Mouse (Mus musculus): ENCODE results near the gene Ric8b. TPM values are rescaled to one million over a fixed set of nuclear protein-coding genes. Genes with fewer than 3 reads are reported as not detected.
A peak's percentile ranks its signal among the peaks of the same experiment; 100 is the strongest.

Gene Ric8b
- polyA plus RNA-seq, 1 experiment: 18.5 TPM

DNA sequence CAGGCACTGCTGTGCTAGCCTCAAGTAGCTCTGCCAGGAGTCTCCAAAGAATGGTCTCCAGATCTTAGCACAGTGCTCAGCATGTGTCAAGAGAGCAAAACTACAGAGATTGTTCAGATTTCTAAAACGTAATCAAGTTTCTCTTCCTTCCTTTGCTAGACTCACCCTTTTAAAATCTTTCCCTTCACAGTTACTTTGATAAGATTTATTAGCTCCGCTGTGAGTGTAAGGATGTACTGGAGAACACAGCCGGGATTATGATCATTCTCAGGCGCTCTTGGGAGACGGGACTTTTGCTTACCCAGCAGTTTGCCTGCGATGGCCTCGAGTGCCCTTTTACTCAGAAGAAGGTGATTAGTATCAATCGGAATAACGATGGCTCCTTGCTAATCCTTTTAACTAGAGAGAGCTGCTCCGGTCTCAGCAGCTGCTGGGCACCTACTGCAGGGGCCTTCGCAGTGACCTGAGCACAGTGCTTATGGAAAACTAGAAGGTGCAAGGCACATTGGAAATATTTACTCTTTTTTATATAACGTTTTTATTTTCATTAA, 43.0 kb downstream of the Ric8b start:
- no peak for DNase-seq (ENCODE audit: low read depth)

DNA sequence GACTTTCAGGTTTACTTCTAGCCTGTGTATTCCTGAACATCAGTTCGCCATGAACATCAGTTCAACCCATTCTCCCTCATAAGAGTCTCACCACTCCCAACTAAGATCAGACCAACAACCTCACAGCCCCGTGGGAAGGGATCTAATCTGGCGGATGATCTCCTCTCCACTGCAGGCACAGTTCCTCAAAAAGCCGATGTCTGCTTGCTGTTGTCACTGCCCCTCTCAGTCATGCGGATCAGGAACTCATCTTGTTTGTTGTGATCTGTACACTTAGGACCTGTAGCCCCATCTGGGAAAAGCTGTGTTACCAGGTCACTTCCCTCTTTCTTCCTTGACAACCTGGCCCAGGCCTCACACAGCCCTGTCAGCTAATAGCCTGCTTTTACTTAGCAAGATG, 45.7 kb downstream of the Ric8b start:
- DNase-seq (ENCODE audit: low read depth): no peak

DNA sequence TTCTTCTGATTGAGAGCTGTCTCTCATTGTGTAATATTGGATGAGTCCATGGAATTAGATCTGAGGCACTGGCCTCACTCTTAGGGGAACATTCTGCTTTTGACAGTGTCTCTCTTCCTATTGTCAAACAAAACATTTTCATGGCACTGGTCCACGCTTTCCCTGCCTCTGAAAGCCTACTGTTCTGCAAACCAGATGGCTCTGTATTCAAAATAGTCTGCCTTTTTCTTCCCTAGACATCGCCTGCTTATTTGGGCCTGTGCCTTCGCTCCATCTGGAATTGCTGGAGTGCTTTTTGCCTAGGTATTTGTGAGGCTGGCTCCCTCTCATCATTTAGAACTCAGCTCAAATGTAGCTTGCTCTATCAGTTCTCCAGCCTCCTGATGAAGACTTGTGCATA, 46.3 kb downstream of the Ric8b start:
- DNase-seq (ENCODE audit: low read depth): no peak

DNA sequence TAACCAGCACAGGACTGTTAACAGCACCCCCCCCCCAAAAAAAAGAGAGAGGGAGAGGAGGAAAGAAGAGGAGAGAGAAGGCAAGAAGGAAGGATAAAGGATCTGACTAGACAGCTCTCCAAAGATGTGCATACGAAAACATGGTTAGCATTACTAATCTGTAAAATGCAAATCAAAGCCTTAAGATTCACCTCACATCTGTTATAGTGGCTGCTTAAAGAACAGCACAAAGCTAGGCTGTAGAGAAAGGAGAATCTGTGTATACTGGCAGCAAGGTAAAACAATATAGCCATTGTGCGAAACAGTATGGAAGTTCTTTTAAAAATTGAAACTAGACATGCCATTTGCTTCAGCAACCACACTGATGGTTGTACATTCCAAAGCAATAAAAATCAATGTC, 49.1 kb downstream of the Ric8b start:
- DNase-seq (ENCODE audit: low read depth): no peak

DNA sequence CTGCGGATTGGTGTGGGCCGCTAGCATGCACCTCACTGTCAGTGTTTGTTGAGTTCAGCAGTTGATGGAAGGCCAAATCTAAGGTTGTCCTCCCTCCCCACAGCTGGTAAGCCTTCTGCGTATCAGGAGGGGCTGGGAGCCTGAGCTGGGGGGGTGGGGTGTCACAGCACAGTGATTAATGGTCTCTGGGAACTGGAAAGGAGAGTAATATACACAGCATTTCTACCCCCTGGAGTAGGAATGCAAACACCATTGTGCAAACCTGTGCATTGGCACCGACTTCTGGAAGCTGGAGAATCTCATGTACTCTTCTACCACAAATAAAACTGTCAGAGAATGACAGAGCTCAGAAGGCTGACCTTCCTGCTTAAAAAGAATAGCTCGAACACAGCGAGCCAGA, 50.2 kb downstream of the Ric8b start:
- DNase-seq (ENCODE audit: low read depth): no peak

DNA sequence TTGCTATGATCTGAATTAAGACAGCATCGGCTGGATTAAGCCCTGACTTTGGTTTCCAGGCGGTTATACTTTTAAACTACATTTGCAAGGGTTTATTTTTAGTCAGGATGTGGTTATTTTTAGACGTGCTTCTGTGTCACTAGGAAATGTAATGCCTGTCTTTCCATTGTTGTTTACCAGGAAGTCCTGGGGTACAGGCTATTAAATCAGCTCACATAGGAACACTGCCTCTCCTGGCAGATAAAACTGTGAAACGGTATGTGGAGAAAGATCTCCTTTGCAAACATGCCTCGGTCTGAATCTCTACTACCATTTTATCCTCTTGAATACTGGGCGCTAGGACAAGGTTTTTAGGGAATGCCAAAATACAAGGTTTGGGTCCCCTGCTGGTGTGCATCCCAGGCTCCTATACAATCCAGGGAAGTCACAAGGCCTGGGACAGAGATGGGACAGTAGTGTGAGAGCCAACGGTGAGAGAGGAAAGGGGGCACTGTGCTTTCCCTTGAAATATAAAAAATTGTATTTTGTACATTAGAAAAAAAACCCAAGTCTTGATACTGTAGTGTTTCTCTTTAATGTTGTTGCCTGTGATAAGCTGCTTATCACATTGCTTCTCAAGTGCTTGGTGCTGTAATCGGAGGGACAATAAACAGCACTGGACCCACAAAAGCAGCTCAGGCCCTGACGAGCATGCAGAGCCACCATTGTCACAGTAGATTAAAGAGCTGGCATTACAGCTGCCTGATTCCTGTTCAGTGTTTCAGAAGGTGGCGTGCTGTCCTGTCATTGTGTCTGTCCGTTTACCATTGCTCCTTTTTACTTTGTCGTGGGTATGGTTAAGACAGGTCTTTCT, 51.7 kb downstream of the Ric8b start:
- no peak for DNase-seq (ENCODE audit: low read depth)

DNA sequence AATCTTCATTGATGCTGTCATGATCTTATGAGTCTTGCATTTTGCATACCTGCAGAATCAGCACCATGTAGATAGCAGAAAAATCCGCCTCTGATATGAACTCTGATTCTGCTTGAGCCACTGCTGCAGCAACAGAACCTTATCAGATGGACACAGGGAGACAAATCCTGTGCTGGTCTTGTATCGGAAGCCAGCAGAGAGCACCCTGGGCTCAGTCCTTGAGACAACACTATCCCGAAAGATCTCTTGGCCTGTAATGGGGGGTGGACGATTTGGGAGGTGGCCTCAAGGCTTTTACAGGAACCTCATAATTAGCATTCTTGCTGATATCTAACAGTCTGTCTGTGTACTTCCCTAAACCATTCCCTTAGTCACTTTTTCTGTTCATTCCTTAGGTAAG, 57.8 kb downstream of the Ric8b start:
- DNase-seq (ENCODE audit: low read depth): no peak

DNA sequence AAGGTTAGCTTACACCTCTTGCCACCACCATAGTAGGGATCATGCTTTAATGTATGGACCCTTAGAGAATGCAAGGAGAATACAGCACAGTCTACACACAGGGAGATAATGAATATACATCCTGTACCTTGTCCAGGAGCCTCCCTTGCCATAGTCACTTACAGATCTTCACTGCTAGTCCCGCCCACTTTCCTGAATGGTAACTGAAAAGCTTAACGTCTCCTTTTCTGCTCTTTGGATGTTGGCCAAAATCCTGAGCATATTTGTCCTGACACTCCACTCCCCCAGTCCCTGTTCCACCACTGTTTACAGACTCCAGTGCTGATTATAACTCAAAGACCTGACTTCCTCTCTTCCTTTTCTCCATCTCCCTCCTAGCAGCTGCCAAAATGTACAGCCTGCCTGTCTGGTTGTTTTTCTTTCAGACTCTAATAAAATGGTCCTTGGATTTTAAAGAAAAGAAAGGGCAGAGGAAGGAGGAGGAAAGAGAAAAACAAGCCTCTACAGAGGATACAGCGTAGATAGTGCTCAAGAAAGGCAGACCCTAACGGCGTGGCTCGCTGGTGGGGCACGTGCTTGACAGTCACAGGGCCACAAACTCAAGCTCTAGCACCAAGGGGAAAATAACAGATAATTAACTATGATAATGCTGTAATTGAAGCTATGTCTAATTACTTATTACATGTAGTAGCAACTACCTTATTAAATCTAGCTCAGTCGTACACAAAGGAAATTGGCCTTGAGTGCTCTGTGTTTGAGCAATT, 59.4 kb downstream of the Ric8b start:
- DNase-seq (ENCODE audit: low read depth): no peak

DNA sequence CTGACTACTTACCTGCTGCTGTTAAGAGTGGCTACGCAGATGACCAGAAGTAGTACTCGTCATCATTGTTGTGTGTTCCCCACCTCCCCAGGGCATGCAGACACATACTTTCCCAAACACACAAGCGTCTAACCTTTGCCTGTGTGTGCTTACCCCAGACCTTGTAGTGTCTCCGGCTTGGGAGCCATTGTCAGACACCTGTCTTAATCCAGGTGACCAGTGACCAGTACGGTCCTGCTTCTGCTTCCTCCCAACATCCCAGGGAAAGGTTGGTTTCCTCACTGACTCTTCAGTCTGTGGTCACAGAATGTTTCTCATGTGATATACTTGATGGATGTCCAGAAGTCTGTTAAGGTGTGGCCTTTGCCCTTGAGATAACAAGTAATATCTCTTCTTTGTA, 62.9 kb downstream of the Ric8b start:
- no peak for DNase-seq (ENCODE audit: low read depth)

DNA sequence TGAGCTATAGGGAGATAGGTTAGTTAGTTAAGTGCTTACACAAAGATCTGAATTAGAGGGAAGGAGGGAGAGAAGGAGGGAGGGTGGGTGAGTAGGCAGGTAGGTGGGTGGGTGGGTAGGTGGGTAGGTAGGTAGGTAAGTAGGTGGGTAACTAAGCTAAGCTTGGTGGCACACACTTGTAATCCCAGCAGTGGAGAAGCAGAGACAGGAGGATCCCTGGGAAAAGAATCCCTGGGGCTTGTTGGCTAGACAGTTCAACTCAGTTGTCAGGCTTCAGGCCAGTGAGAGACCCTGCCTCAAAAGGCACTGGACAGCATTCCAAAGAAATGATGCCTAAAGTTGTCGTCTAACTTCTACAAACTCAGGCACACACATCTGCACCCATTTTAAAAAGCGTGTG, 64.0 kb downstream of the Ric8b start:
- DNase-seq (ENCODE audit: low read depth): no peak

DNA sequence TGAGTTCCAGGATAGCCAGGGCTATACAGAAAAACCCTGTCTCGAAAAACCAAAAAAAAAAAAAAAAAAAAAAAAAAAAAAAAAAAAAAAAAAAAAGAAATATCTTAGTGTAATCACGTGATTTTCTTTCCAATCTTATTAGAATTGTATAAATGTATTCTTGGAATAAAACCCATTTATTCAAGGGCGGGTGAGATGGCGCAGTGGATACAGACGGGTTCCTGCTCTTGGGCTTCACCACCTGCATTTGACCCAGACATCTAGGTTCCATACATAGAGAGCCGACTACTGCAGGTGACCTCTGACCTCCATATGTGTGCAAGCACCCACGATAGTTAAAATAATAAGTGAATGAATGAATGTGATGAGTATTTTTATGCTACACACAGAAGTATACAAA, 65.3 kb downstream of the Ric8b start:
- DNase-seq (ENCODE audit: low read depth): no peak

DNA sequence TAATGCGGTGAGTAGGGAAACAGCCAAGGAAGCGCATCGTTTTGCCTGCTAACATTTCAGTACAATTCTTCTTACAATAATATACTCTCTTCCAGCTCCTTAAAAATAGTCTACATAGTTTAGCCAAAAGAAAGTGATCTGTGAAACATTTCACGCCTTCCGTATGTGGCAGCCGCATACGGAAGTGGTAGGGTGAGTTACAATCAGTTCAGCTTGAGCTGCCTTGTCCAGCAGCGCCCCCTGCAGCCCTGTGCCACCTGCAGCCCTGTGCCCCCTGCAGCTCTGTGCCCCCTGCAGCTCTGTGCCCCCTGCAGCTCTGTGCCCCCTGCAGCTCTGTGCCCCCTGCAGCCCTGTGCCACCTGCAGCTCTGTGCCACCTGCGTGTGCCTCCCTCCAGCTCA, 68.5 kb downstream of the Ric8b start:
- no peak for DNase-seq (ENCODE audit: low read depth)

DNA sequence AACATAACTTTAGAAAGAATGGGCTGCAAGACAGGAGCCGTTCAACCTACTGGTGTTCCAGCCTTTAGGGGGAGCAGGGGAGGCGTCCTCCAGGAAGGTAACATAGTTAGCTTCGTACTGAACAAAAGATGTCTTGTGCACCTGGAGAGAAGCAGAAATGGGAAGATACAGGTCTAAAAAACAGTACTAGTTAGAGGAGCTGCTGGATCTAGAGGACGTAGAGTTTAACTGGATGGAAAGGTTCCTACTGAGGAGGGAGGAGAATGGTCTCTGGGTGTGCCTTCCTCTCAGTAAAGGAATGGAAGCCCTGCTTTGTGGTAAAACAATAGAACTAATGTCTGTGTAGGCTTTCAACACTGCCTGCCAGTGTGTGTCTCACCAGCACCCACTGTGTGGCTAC, 70.2 kb downstream of the Ric8b start:
- no peak for DNase-seq (ENCODE audit: low read depth)

DNA sequence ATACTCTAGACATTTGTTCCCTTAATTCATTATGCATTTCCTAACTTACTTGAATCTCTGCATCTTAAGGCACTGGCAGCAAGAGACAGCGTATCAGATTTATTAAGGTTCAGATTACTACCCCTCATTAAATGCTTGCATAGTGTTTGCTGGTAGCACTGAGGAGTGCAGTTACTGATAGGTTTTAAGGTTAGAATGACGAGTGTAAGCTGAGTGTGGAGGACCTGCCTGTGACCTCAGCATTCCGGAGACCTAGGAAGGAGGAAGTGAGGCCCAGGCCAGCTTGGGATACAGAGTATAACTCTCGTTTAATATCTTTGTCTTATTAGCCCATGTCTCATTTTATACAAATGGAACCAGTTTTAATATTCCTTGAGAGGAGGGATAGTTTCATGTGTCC, 71.2 kb downstream of the Ric8b start:
- no peak for DNase-seq (ENCODE audit: low read depth)

DNA sequence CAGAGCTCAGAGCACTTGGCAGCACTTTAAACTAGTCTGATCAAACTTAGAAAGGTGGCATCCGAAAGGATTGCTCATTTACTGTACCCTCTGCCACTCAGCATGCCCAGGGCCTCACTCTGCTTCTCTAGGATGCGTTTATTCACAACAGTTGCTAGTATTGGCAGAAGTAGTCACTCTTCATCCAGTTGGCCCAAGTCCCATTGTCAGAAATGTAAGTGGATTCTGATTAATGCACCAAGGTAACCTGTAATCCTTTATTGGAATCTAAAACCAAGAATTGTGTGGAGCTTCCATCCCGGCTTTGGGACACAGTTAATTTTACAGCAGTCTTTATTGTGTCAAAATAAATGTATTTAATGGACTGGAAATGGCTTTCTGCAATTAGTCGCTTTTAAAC, 76.9 kb downstream of the Ric8b start:
- DNase-seq (ENCODE audit: low read depth): no peak

DNA sequence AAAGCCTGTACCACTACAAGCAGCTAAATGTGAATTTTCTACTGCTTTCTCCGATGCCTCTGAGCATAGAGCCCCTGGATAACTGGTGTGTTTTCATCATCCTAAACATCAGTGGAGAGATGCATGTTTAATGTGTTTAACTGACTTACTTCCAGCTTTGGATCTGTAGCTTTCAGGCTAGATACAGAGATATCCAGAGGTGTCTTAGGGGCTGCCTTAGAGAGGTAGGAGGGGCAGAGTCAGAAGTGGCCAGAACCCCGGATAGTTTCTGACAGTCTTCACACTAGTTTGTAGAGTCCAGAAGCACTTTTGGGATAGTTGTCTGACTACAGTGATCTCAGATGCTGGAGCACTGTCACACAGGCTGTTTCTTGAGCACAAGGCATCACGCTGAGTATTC, 77.6 kb downstream of the Ric8b start:
- no peak for DNase-seq (ENCODE audit: low read depth)

DNA sequence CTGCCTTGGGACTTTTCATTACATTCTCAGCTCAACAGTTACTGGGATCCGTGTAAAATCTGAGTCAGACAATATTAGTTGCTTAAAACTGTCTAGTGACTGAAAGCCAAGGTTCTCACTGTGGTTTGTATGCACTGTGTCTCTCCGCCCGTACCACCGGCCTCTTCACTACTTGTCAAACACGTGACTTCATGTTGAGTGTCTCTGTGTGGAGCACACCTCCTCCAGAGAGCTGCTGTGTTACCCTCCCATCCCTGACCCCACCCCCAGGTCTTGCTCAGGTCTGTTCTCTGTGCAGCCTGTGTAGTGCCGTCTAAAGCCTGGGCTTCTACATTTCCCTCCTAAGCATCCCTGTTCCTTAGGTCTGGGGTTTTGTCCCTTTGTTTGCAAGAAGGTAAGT, 79.0 kb downstream of the Ric8b start:
- DNase-seq (ENCODE audit: low read depth): no peak

DNA sequence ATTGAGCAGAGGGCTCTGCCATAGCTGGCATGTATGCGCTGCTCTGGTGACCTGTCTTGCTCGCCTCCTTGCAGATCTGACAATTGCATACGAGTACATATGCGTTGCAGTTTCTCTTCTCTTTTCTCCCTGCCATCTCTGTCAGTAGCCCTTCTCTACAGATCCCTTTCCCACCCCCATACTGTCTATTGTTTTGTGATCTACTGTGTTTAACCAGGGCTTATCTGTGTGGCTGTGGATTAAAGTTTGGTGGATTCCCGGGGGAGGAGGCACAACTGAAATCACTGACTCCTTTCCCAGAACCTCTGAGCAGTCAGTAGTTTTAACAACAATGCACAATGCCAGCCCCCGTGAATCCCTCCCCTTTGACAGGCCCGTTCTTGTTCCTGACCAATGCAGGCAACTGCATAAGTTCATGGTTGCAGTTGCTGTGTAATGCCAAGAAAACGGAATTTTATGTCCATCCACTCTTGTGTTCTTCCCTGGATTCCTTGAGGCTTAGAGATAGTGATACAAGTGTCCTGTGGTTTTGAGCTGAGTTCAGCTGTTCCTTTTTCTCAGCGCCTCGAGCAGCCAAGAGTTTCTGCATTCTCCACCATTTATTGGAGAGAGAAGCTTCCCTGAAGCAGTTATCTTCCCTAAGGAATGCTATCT, 80.3 kb downstream of the Ric8b start:
- DNase-seq (ENCODE audit: low read depth): peak; percentile 36

DNA sequence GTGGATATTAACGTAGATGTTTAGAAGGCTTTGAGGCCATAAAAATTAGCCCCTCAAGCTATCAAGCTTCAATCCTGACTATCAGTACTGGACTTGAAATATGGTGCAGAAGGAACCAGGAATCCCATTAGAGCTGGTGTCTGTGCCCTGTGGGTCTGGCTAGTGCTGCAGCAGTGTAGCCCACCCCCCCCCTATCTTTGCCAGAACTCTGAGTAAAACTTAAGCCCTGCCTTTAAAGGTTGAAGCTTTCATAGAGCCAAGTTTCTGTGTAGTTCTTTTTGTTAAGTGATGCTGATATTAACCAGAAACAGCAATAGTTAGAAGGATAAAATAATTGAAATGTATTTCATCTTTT, 80.8 kb downstream of the Ric8b start:
- no peak for DNase-seq (ENCODE audit: low read depth)

DNA sequence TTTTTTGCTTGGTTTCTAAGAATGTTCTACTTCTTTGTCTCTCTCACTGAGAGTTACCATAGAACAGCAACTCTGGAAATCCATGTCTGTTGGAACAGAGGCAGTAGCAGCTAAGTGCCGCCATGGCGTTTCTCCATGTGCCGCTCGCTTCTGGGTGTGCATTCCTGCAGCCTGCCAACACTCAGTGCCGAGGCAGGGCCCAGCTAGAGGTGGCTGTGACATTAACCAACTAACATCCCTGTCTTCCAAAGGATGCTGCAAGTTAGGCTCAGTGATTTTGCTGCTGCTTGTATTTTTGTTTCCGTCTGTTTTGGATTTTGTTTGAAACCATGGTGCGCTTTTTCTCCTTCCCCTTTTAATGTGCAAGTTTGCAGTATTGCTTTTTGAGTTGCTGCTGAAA, 84.5 kb downstream of the Ric8b start:
- DNase-seq (ENCODE audit: low read depth): no peak

DNA sequence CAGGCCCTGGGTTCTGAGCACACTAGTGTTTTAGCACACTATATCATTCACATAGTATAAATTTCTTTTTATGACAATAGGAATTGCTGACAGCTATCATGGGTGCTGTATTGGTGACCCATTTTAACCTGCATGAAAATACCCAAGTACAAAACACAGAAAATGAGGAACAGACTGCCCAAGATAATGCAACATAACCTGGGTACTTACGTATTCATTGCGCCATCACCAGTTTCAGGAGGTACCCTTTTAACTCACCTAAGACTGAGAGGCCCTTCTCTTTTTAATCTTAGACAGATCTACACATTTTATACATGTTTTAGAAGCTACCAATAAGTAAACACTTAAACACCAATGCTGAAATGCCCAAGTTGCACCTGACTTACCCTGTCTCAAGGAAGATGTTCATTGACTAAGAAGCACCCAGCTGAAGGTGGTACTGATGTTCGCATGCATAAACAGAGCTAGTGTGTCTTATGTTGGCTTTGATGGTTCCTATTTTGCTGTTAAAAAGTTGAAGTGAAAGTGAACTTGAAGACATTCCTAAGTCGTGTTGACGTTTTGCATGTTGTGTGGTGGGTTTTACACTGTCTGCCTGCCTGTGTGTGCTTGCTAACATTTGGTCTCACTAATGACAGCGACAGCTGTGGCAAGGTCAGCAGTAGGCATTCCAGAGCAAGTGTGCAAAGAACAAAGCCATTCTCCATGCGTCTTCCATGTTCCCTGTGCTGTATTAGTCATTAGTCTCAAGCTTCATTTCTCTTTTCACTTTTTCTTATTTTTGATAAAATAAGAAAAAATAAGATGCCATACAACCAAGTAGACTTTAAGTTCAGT, 86.0 kb downstream of the Ric8b start:
- no peak for DNase-seq (ENCODE audit: low read depth)
